Mouse (Mus musculus) MEL (cell line): ENCODE measurements around the gene Prss28. TPM values are rescaled to one million over a fixed set of nuclear protein-coding genes. Genes with fewer than 3 reads are reported as not detected.

Experiments used
- DNase-seq: peaks from one replicate; pipeline ENCODE4 v3.0.0; 2011; ENCODE audit warnings: low read depth, low spot score
- H3K27ac ChIP-seq: 2 replicates; pipeline ENCODE4 v1.5.1; 2012; ENCODE audit warnings: low read depth, mild to moderate bottlenecking, control low read depth, low read length, moderate library complexity; ENCODE audit not compliant: control insufficient read depth
- H3K27me3 ChIP-seq, 2 experiments: fragments of 150-350 bp in 1 of 2; sonication (generic) in 1 of 2; 2 replicates each; pipeline ENCODE4 v1.6.1; 2012; ENCODE audit warnings: low read length in 2 of 2, mild to moderate bottlenecking in 2 of 2, improper control_type of control experiment in 1 of 2, moderate library complexity in 1 of 2; ENCODE audit not compliant: insufficient read depth in 2 of 2, control insufficient read depth in 1 of 2
- H3K36me3 ChIP-seq, 2 experiments: 2 replicates each; pipeline ENCODE4 v1.6.1; 2012 to 2014; ENCODE audit warnings: low read length in 2 of 2, improper control_type of control experiment in 1 of 2, inconsistent platforms in 1 of 2, mild to moderate bottlenecking in 1 of 2; ENCODE audit not compliant: insufficient read depth in 2 of 2, control insufficient read depth in 1 of 2
- H3K4me1 ChIP-seq, 2 experiments: fragments of 150-350 bp in 1 of 2; sonication (generic) in 1 of 2; 2 replicates each; pipeline ENCODE4 v1.6.1; 2012; ENCODE audit warnings: low read length in 2 of 2, improper control_type of control experiment in 1 of 2, mild to moderate bottlenecking in 1 of 2; ENCODE audit not compliant: insufficient read depth in 2 of 2, control insufficient read depth in 1 of 2
- H3K4me3 ChIP-seq, 2 experiments: fragments of 150-350 bp in 1 of 2; sonication (generic) in 1 of 2; 2 replicates each; pipeline ENCODE4 v1.5.1; 2012; ENCODE audit warnings: low read depth in 2 of 2, low read length in 2 of 2, mild to moderate bottlenecking in 2 of 2, moderate library complexity in 2 of 2, control low read depth in 1 of 2, improper control_type of control experiment in 1 of 2; ENCODE audit not compliant: control insufficient read depth in 1 of 2, insufficient read depth in 1 of 2
- H3K79me2 ChIP-seq: 2 replicates; pipeline ENCODE4 v1.6.1; 2012; ENCODE audit warnings: mild to moderate bottlenecking, low read length, moderate library complexity; ENCODE audit not compliant: control insufficient read depth, poor library complexity, insufficient read depth
- H3K9ac ChIP-seq: 2 replicates; pipeline ENCODE4 v1.6.1; 2012; ENCODE audit warnings: low read depth, mild to moderate bottlenecking, control low read depth, low read length, moderate library complexity; ENCODE audit not compliant: control insufficient read depth, poor library complexity, severe bottlenecking
- H3K9me3 ChIP-seq: fragments of 150-350 bp; sonication (generic); replicated peaks from 2 replicates; pipeline ENCODE4 v1.6.1; 2012; ENCODE audit warnings: mild to moderate bottlenecking, low read length, improper control_type of control experiment, moderate library complexity; ENCODE audit not compliant: insufficient read depth
- BHLHE40 ChIP-seq: IDR thresholded peaks from 2 replicates; pipeline ENCODE4 v1.6.1; 2012; ENCODE audit warnings: low read depth, mild to moderate bottlenecking, inconsistent platforms, low read length, improper control_type of control experiment, borderline replicate concordance
- CHD1 ChIP-seq: IDR thresholded peaks from 2 replicates; pipeline ENCODE4 v1.6.1; 2012; ENCODE audit warnings: low read depth, mild to moderate bottlenecking, inconsistent platforms, low read length, improper control_type of control experiment
- CTCF ChIP-seq, 3 experiments: IDR thresholded peaks in 2 of 3; conservative IDR thresholded peaks in 1 of 3; 2 replicates each; pipeline ENCODE4 v1.5.1; 2011 to 2012; ENCODE audit warnings: low read length in 3 of 3, low read depth in 2 of 3, mild to moderate bottlenecking in 2 of 3, improper control_type of control experiment in 1 of 3, inconsistent platforms in 1 of 3, mixed read lengths in 1 of 3, moderate library complexity in 1 of 3; ENCODE audit not compliant: control insufficient read depth in 1 of 3, insufficient read depth in 1 of 3, poor library complexity in 1 of 3, severe bottlenecking in 1 of 3
- EP300 ChIP-seq, 2 experiments: IDR thresholded peaks; 2 replicates each; pipeline ENCODE4 v1.6.1; 2011; ENCODE audit warnings: improper control_type of control experiment in 2 of 2, low read length in 2 of 2, low read depth in 1 of 2, mild to moderate bottlenecking in 1 of 2
- GABPA ChIP-seq: IDR thresholded peaks from 2 replicates; pipeline ENCODE4 v1.6.1; 2012; ENCODE audit warnings: low read depth, mild to moderate bottlenecking, inconsistent platforms, low read length, improper control_type of control experiment, moderate library complexity
- GATA1 ChIP-seq: IDR thresholded peaks from 2 replicates; pipeline ENCODE4 v1.6.1; 2011; ENCODE audit warnings: low read depth, low read length, improper control_type of control experiment
- HCFC1 ChIP-seq: IDR thresholded peaks from 2 replicates; pipeline ENCODE4 v1.6.1; 2012; ENCODE audit warnings: low read depth, mild to moderate bottlenecking, inconsistent platforms, low read length, improper control_type of control experiment, moderate library complexity
- JUND ChIP-seq: IDR thresholded peaks from 2 replicates; pipeline ENCODE4 v1.6.1; 2011; ENCODE audit warnings: low read depth, mild to moderate bottlenecking, improper control_type of control experiment, low read length
- KAT2A ChIP-seq: conservative IDR thresholded peaks from 2 replicates; pipeline ENCODE4 v1.6.1; 2012; ENCODE audit warnings: low read depth, low read length, improper control_type of control experiment, inconsistent platforms
- MAFK ChIP-seq: IDR thresholded peaks from 2 replicates; pipeline ENCODE4 v1.6.1; 2011; ENCODE audit warnings: low read depth, mild to moderate bottlenecking, low read length, improper control_type of control experiment, borderline replicate concordance
- MAX ChIP-seq: IDR thresholded peaks from 2 replicates; pipeline ENCODE4 v1.6.1; 2011; ENCODE audit warnings: low read length, improper control_type of control experiment
- MXI1 ChIP-seq: IDR thresholded peaks from 2 replicates; pipeline ENCODE4 v1.6.1; 2011; ENCODE audit warnings: mild to moderate bottlenecking, low read depth, low read length, improper control_type of control experiment
- MYB ChIP-seq: IDR thresholded peaks from 2 replicates; pipeline ENCODE4 v1.6.1; 2011; ENCODE audit warnings: mild to moderate bottlenecking, low read depth, low read length, improper control_type of control experiment
- NELFE ChIP-seq: IDR thresholded peaks from 2 replicates; pipeline ENCODE4 v1.6.1; 2011; ENCODE audit warnings: low read depth, low read length, improper control_type of control experiment
- NRF1 ChIP-seq: IDR thresholded peaks from 2 replicates; pipeline ENCODE4 v1.6.1; 2014; ENCODE audit warnings: low read depth, mild to moderate bottlenecking, inconsistent platforms, low read length, improper control_type of control experiment, moderate library complexity; ENCODE audit not compliant: poor library complexity, insufficient read depth, severe bottlenecking
- POLR2AphosphoS2 ChIP-seq: IDR thresholded peaks from 2 replicates; pipeline ENCODE4 v1.6.1; 2011; ENCODE audit warnings: low read length, improper control_type of control experiment
- POLR2AphosphoS5 ChIP-seq: IDR thresholded peaks from 2 replicates; pipeline ENCODE4 v1.6.1; 2012; ENCODE audit warnings: low read depth, borderline replicate concordance, mild to moderate bottlenecking, inconsistent platforms, low read length, moderate library complexity, mixed read lengths
- RAD21 ChIP-seq: IDR thresholded peaks from 2 replicates; pipeline ENCODE4 v1.6.1; 2011; ENCODE audit warnings: mild to moderate bottlenecking, low read depth, low read length, improper control_type of control experiment
- RCOR1 ChIP-seq: IDR thresholded peaks from 2 replicates; pipeline ENCODE4 v1.6.1; 2012; ENCODE audit warnings: low read depth, mild to moderate bottlenecking, inconsistent platforms, low read length, improper control_type of control experiment
- SIN3A ChIP-seq: IDR thresholded peaks from 2 replicates; pipeline ENCODE4 v1.6.1; 2012; ENCODE audit warnings: low read length, improper control_type of control experiment, inconsistent platforms
- SMC3 ChIP-seq: IDR thresholded peaks from 2 replicates; pipeline ENCODE4 v1.6.1; 2011; ENCODE audit warnings: low read depth, low read length, improper control_type of control experiment
- TAL1 ChIP-seq: IDR thresholded peaks from 2 replicates; pipeline ENCODE4 v1.6.1; 2012; ENCODE audit warnings: mild to moderate bottlenecking, inconsistent platforms, low read length, moderate library complexity, mixed read lengths
- TCF12 ChIP-seq: IDR thresholded peaks from 2 replicates; pipeline ENCODE4 v1.6.1; 2014; ENCODE audit warnings: low read depth, mild to moderate bottlenecking, inconsistent platforms, low read length, improper control_type of control experiment, moderate library complexity
- UBTF ChIP-seq: IDR thresholded peaks from 2 replicates; pipeline ENCODE4 v1.6.1; 2012; ENCODE audit warnings: low read depth, mild to moderate bottlenecking, inconsistent platforms, low read length, improper control_type of control experiment, moderate library complexity, borderline replicate concordance; ENCODE audit not compliant: insufficient read depth
- USF1 ChIP-seq: IDR thresholded peaks from 2 replicates; pipeline ENCODE4 v1.6.1; 2014; ENCODE audit warnings: low read depth, mild to moderate bottlenecking, inconsistent platforms, low read length, improper control_type of control experiment, moderate library complexity
- ZC3H11A ChIP-seq: IDR thresholded peaks from 2 replicates; pipeline ENCODE4 v1.6.1; 2012; ENCODE audit warnings: low read depth, mild to moderate bottlenecking, inconsistent platforms, low read length, improper control_type of control experiment
- ZKSCAN1 ChIP-seq: IDR thresholded peaks from 2 replicates; pipeline ENCODE4 v1.6.1; 2012; ENCODE audit warnings: low read depth, mild to moderate bottlenecking, inconsistent platforms, low read length, improper control_type of control experiment, moderate library complexity
- polyA plus RNA-seq, 2 experiments: library from polyadenylated mRNA; stranded (reverse) in 1 of 2; unstranded in 1 of 2; fragments of >175 nt in 1 of 2; fragments of >200 nt in 1 of 2; gene quantifications; 2 replicates each; pipeline versions ENCODE4 v1.2.1 to v1.2.4; 2012; ENCODE audit warnings: low replicate concordance in 2 of 2, low read depth in 1 of 2; ENCODE audit not compliant: insufficient read length in 2 of 2, insufficient read depth in 1 of 2, missing spikeins in 1 of 2
- total RNA-seq: library from RNA; depleted of rRNA; stranded (reverse); fragments of 300-350 nt; gene quantifications from 2 replicates; pipeline ENCODE4 v1.2.3, GENCODE M21; 2012

Prss28 gene
- total and polyA plus RNA-seq, 3 experiments: not detected

GRCm38 (mm10) chr17:25293495-25293894, 15.0 kb upstream of the Prss28 start (continued):
- no peak for TF ChIP-seq JUND
- TF ChIP-seq TCF12: peak; percentile 79
- no peak for TF ChIP-seq MAFK
- no peak for TF ChIP-seq ZC3H11A
- TF ChIP-seq TAL1: 0 out of 2 replicates have a peak, but pooled peaks have one; percentile 7
- TF ChIP-seq POLR2AphosphoS2: no peak
- peak; percentile 81 to 91 for TF ChIP-seq EP300 (IDR thresholded peaks at IDR 0.05; ENCODE audit: low read depth in 1 of 2, low read length in 2 of 2)
- TF ChIP-seq ZKSCAN1: no peak
- no peak for TF ChIP-seq SMC3
- TF ChIP-seq POLR2AphosphoS5: no peak
- TF ChIP-seq HCFC1: 0 out of 2 replicates have a peak, but pooled peaks have one; percentile 29
- TF ChIP-seq UBTF: no peak
- no peak for TF ChIP-seq USF1
- peak; percentile 85 for TF ChIP-seq MYB
- no peak for TF ChIP-seq MXI1
- TF ChIP-seq SIN3A: 0 out of 2 replicates have a peak, but pooled peaks have one; percentile 45
- no peak for TF ChIP-seq CHD1
- TF ChIP-seq RAD21: no peak
- TF ChIP-seq RCOR1: peak; percentile 84
- TF ChIP-seq, all 39 proteins: peak for 11

- TF ChIP-seq NRF1 (no peak), BHLHE40 (no peak), NELFE (no peak), MXI1 (no peak), CHD1 (no peak), KAT2A (no peak), USF1 (no peak), CTCF (IDR thresholded peaks at IDR 0.05 in 2 of 3, conservative IDR thresholded peaks at IDR 0.05 in 1 of 3; ENCODE audit: control insufficient read depth in 1 of 3, insufficient read depth in 1 of 3, low read depth in 2 of 3, low read length in 3 of 3, poor library complexity in 1 of 3, severe bottlenecking in 1 of 3) (no peak), EP300 (IDR thresholded peaks at IDR 0.05; ENCODE audit: low read depth in 1 of 2, low read length in 2 of 2) (no peak), GATA1 (no peak), MAX (no peak), ZC3H11A (no peak), GABPA (no peak), HCFC1 (no peak), SMC3 (no peak), ZKSCAN1 (no peak)
- Histone ChIP-seq H3K36me3 (peaks cover 0 to 18% of the 10 kb centered on the region in 2 experiments; a peak in 2 of 4 replicates), H3K9me3 (no peaks in the 10 kb centered on the region), H3K4me3 (no peak overlapping the region), H3K4me1 (peaks cover 16 to 17% of the 10 kb centered on the region in 2 experiments), H3K27me3 (no peaks in the 10 kb centered on the region; a peak in 2 of 4 replicates), H3K27ac (peak overlapping the region; percentile 74), H3K79me2 (no peaks in the 10 kb centered on the region), H3K9ac (no peak overlapping the region)
- DNase-seq: no peak
These were observed 14.3 kb upstream of the Prss28 start for GRCm38 (mm10) chr17:25294111-25294510.
